Mouse (Mus musculus): Measurements from ENCODE around the gene Cyth3. TPM values are rescaled to one million over a fixed set of nuclear protein-coding genes. Genes with fewer than 3 reads are reported as not detected.
A peak's percentile ranks its signal among the peaks of the same experiment; 100 is the strongest.

The Cyth3 gene
- 100 to 1,000 TPM; 120 to 180 TPM for total RNA-seq (2021)
- long read RNA-seq, experiment 1, full-length matches to known transcripts, result 91 of 143 reads
- long read RNA-seq, experiment 1, partial matches to known transcripts, result 46 of 143 reads
- long read RNA-seq, experiment 1, other reads (novel, unspliced or antisense), result 6 of 143 reads
- long read RNA-seq, experiment 2, transcript Cyth3-202 (13 exons, 3,738 nt), result major isoform, 27 of 35 reads
- long read RNA-seq, experiment 2, partial matches to known transcripts, result 4 of 35 reads
- long read RNA-seq, experiment 2, other reads (novel, unspliced or antisense), result 4 of 35 reads

- DNase-seq, result peak; percentile 96 to 97
Observed at GRCm38 (mm10) chr5:143621893-143622622, at the start of gene Cyth3. Cyth3 (plus strand) TSS chr5:143622447.

- no peak for DNase-seq
Observed at GRCm38 (mm10) chr5:143573067-143573466, 49.2 kb upstream of the Cyth3 start.

GRCm38 (mm10) chr5:143574261-143575178 is 47.7 kb upstream of the Cyth3 start:
- no peak for DNase-seq

- DNase-seq, result peak in 1 of 2 experiments; percentile 26
Observed at GRCm38 (mm10) chr5:143579537-143580203, 42.6 kb upstream of the Cyth3 start.

- DNase-seq, result peak; percentile 26 to 46
Observed at GRCm38 (mm10) chr5:143580982-143581381, 41.3 kb upstream of the Cyth3 start.

- no peak for DNase-seq
Observed at GRCm38 (mm10) chr5:143581874-143582273, 40.4 kb upstream of the Cyth3 start.

GRCm38 (mm10) chr5:143583081-143583480 is 39.2 kb upstream of the Cyth3 start:
- DNase-seq, result no peak

- DNase-seq, result no peak
Observed at GRCm38 (mm10) chr5:143584982-143585381, 37.3 kb upstream of the Cyth3 start.

- DNase-seq, result no peak
Observed at GRCm38 (mm10) chr5:143586386-143586785, 35.9 kb upstream of the Cyth3 start.

- DNase-seq, result peak in 1 of 2 experiments; percentile 31
Observed at GRCm38 (mm10) chr5:143589108-143589507, 33.1 kb upstream of the Cyth3 start.

- no peak for DNase-seq
Observed at GRCm38 (mm10) chr5:143592926-143593325, 29.3 kb upstream of the Cyth3 start.

GRCm38 (mm10) chr5:143593563-143594146 is 28.6 kb upstream of the Cyth3 start:
- no peak for DNase-seq

- DNase-seq, result peak; percentile 44 to 50
Observed at GRCm38 (mm10) chr5:143594291-143595065, 27.8 kb upstream of the Cyth3 start.

- peak; percentile 58 to 59 for DNase-seq
Observed at GRCm38 (mm10) chr5:143602051-143602450, 20.2 kb upstream of the Cyth3 start.

- DNase-seq, result no peak
Observed at GRCm38 (mm10) chr5:143604157-143604774, 18.0 kb upstream of the Cyth3 start.

GRCm38 (mm10) chr5:143606756-143607155 is 15.5 kb upstream of the Cyth3 start:
- no peak for DNase-seq

GRCm38 (mm10) chr5:143608175-143608574 is 14.1 kb upstream of the Cyth3 start:
- DNase-seq, result no peak

- no peak for DNase-seq
Observed at GRCm38 (mm10) chr5:143611954-143612353, 10.3 kb upstream of the Cyth3 start.

- peak; percentile 57 to 62 for DNase-seq
Observed at GRCm38 (mm10) chr5:143613265-143613664, 9.0 kb upstream of the Cyth3 start.

GRCm38 (mm10) chr5:143614519-143614918 is 7.7 kb upstream of the Cyth3 start:
- no peak for DNase-seq
